Mouse (Mus musculus): ENCODE measurements around the gene Sorcs3. TPM values are rescaled to one million over a fixed set of nuclear protein-coding genes. Genes with fewer than 3 reads are reported as not detected.
A peak's percentile ranks its signal among the peaks of the same experiment; 100 is the strongest.

Sorcs3 gene
- polyA plus RNA-seq, 1 experiment from 2014 or later: 0.08 TPM

- ATAC-seq (ENCODE audit: insufficient read depth): no peak
Measured at GRCm38 (mm10) chr19:48342770-48343169, 136.9 kb downstream of the Sorcs3 start.

DNA sequence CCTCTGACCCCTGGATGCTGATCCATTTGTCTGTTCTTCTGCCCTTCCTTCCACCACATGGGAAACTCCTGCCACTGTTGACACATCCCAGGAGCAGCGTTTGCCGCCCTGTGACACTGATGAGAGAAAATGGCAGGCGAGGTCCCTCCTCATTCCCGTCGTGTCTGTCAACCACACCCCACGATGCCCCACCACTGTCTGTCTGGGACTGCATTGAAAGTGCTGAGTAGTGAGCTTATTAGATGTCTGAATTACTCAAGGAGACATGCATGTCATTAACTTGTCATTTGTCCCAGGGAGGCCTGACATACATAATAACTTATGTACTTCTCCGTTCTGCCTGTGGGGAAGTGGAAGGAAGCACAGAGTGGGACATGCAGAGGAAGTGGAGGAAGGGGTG, 137.6 kb downstream of the Sorcs3 start:
- no peak for TF ChIP-seq CTCF (IDR thresholded peaks at IDR 0.05; ENCODE audit: low read depth)
- no peaks in the 10 kb centered on the region for H3K36me3 ChIP-seq (ENCODE audit: insufficient read depth)
- DNase-seq (no peak), ATAC-seq (ENCODE audit: insufficient read depth) (no peak)
- H3K9ac ChIP-seq: no peak overlapping the region
- H3K9me3 ChIP-seq (ENCODE audit: low read depth, low read length): no peaks in the 10 kb centered on the region
- no peaks in the 10 kb centered on the region for H3K27me3 ChIP-seq (ENCODE audit: insufficient read depth, low read length)
- 29% methylated on average over 7 of the region's 7 CpGs for WGBS
- H3K4me1 ChIP-seq (ENCODE audit: insufficient read depth): no peaks in the 10 kb centered on the region
- no peak overlapping the region for H3K4me2 ChIP-seq
- H3K27ac ChIP-seq (ENCODE audit: low read depth): no peak overlapping the region
- no peak overlapping the region for H3K4me3 ChIP-seq (ENCODE audit: low read depth, low read length)

More at GRCm38 (mm10) chr19:48342770-48343169, 136.9 kb downstream of the Sorcs3 start:
- Histone ChIP-seq H3K4me1 (ENCODE audit: insufficient read depth) (no peaks in the 10 kb centered on the region), H3K9me3 (ENCODE audit: low read depth, low read length) (no peaks in the 10 kb centered on the region), H3K4me3 (ENCODE audit: low read depth, low read length) (no peak overlapping the region), H3K36me3 (ENCODE audit: insufficient read depth) (no peaks in the 10 kb centered on the region), H3K4me2 (no peak overlapping the region), H3K27ac (ENCODE audit: low read depth) (no peak overlapping the region), H3K9ac (no peak overlapping the region), H3K27me3 (ENCODE audit: insufficient read depth, low read length) (no peaks in the 10 kb centered on the region)
- no peak for TF ChIP-seq CTCF (IDR thresholded peaks at IDR 0.05; ENCODE audit: low read depth)
- 54% methylated on average over 4 of the region's 4 CpGs for whole genome bisulfite sequencing
- peak; percentile 53 for DNase-seq

GRCm38 (mm10) chr19:48347116-48347515, 141.3 kb downstream of the Sorcs3 start:
- no peaks in the 10 kb centered on the region for H3K9me3 ChIP-seq (ENCODE audit: low read depth, low read length)
- no peak for ATAC-seq (ENCODE audit: insufficient read depth)
- DNase-seq: no peak
- TF ChIP-seq CTCF (IDR thresholded peaks at IDR 0.05; ENCODE audit: low read depth): no peak
- WGBS: 54% methylated on average over 5 of the region's 5 CpGs
- H3K9ac ChIP-seq: no peak overlapping the region
- no peaks in the 10 kb centered on the region for H3K36me3 ChIP-seq (ENCODE audit: insufficient read depth)
- no peak overlapping the region for H3K4me3 ChIP-seq (ENCODE audit: low read depth, low read length)
- H3K27ac ChIP-seq (ENCODE audit: low read depth): no peak overlapping the region
- no peaks in the 10 kb centered on the region for H3K4me1 ChIP-seq (ENCODE audit: insufficient read depth)
- no peaks in the 10 kb centered on the region for H3K27me3 ChIP-seq (ENCODE audit: insufficient read depth, low read length)
- no peak overlapping the region for H3K4me2 ChIP-seq

GRCm38 (mm10) chr19:48356806-48357205, 151.0 kb downstream of the Sorcs3 start:
- H3K4me3 ChIP-seq (ENCODE audit: low read depth, low read length): no peak overlapping the region
- H3K9me3 ChIP-seq (ENCODE audit: low read depth, low read length): no peaks in the 10 kb centered on the region
- DNase-seq (peak; percentile 46), ATAC-seq (ENCODE audit: insufficient read depth) (no peak)
- H3K4me2 ChIP-seq: no peak overlapping the region
- no peaks in the 10 kb centered on the region for H3K36me3 ChIP-seq (ENCODE audit: insufficient read depth)
- no peak overlapping the region for H3K27ac ChIP-seq (ENCODE audit: low read depth)
- H3K9ac ChIP-seq: no peak overlapping the region
- 55% methylated on average over 2 of the region's 2 CpGs for WGBS
- no peak for TF ChIP-seq CTCF (IDR thresholded peaks at IDR 0.05; ENCODE audit: low read depth)
- H3K4me1 ChIP-seq (ENCODE audit: insufficient read depth): no peaks in the 10 kb centered on the region
- H3K27me3 ChIP-seq (ENCODE audit: insufficient read depth, low read length): no peaks in the 10 kb centered on the region

- WGBS: 88% methylated on average over 2 of the region's 2 CpGs
- Histone ChIP-seq H3K4me1 (ENCODE audit: insufficient read depth) (no peaks in the 10 kb centered on the region), H3K36me3 (ENCODE audit: insufficient read depth) (no peaks in the 10 kb centered on the region), H3K27ac (ENCODE audit: low read depth) (no peak overlapping the region), H3K4me3 (ENCODE audit: low read depth, low read length) (no peak overlapping the region), H3K9me3 (ENCODE audit: low read depth, low read length) (no peaks in the 10 kb centered on the region), H3K27me3 (ENCODE audit: insufficient read depth, low read length) (no peaks in the 10 kb centered on the region), H3K4me2 (no peak overlapping the region), H3K9ac (no peak overlapping the region)
- DNase-seq: no peak
- ATAC-seq (ENCODE audit: insufficient read depth): no peak
- no peak for TF ChIP-seq CTCF (IDR thresholded peaks at IDR 0.05; ENCODE audit: low read depth)
Measured at GRCm38 (mm10) chr19:48362167-48362566, 156.3 kb downstream of the Sorcs3 start.

DNA sequence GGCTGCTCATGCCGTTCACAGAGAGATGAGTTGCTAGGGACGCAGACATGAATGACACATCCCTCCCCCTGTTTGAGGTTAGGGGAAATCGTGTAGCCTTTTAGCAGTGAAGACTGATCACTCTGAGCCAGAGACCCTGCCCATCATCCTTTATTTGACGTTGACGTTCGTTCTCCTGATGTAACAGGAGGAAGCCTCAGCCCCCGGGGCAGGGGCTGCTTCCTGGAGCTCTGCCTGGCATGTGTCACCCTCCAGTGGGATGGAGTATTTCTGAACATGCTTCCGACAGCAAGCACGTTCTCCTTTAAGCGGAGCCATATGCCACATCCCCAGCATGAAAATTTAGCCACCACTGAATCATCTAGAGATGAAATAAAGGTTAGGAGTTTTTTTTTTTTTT, 162.2 kb downstream of the Sorcs3 start:
- Histone ChIP-seq H3K9ac (no peak overlapping the region), H3K4me1 (ENCODE audit: insufficient read depth) (no peaks in the 10 kb centered on the region), H3K27me3 (ENCODE audit: insufficient read depth, low read length) (no peaks in the 10 kb centered on the region), H3K9me3 (ENCODE audit: low read depth, low read length) (no peaks in the 10 kb centered on the region), H3K36me3 (ENCODE audit: insufficient read depth) (no peaks in the 10 kb centered on the region), H3K27ac (ENCODE audit: low read depth) (no peak overlapping the region), H3K4me3 (ENCODE audit: low read depth, low read length) (no peak overlapping the region), H3K4me2 (no peak overlapping the region)
- 33% methylated on average over 10 of the region's 10 CpGs for WGBS
- no peak for DNase-seq
- no peak for TF ChIP-seq CTCF (IDR thresholded peaks at IDR 0.05; ENCODE audit: low read depth)
- no peak for ATAC-seq (ENCODE audit: insufficient read depth)

- no peaks in the 10 kb centered on the region for H3K9me3 ChIP-seq (ENCODE audit: low read depth, low read length)
- no peaks in the 10 kb centered on the region for H3K27me3 ChIP-seq (ENCODE audit: insufficient read depth, low read length)
- 55% methylated on average over 9 of the region's 9 CpGs for WGBS
- TF ChIP-seq CTCF (IDR thresholded peaks at IDR 0.05; ENCODE audit: low read depth): no peak
- no peak for DNase-seq
- H3K36me3 ChIP-seq (ENCODE audit: insufficient read depth): no peaks in the 10 kb centered on the region
- no peak for ATAC-seq (ENCODE audit: insufficient read depth)
- no peak overlapping the region for H3K4me2 ChIP-seq
- no peak overlapping the region for H3K4me3 ChIP-seq (ENCODE audit: low read depth, low read length)
- no peaks in the 10 kb centered on the region for H3K4me1 ChIP-seq (ENCODE audit: insufficient read depth)
- H3K9ac ChIP-seq: no peak overlapping the region
- no peak overlapping the region for H3K27ac ChIP-seq (ENCODE audit: low read depth)
Measured at GRCm38 (mm10) chr19:48371787-48372186, 166.0 kb downstream of the Sorcs3 start.

DNA sequence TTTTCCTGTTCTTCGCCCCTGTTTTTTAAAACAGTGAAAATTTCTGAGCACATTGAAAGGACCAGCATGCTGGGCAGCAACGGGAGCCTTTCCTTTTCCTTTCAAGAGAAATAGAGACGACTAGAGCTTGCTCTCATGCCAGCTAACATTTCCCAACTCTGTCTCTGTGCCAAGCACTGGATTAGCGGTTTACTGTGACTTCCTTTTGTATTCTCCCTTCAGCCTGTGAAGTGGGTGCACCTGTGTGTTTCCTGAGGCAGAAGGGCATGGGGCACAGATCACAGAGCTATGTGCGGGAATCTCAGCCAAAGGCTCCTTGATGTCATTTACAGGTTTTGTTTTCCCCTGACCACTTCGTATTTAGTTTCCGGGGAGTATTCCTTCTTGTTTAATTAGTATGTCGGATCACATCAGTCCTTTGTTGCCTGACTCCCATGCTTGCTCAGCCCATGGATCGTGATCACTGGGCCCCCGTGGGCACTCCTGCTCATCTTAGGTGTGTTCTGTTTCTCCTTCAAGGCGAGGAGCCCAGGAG, 172.2 kb downstream of the Sorcs3 start:
- no peak overlapping the region for H3K4me3 ChIP-seq (ENCODE audit: low read depth, low read length)
- H3K9me3 ChIP-seq (ENCODE audit: low read depth, low read length): no peaks in the 10 kb centered on the region
- no peak for ATAC-seq (ENCODE audit: insufficient read depth)
- H3K9ac ChIP-seq: no peak overlapping the region
- TF ChIP-seq CTCF (IDR thresholded peaks at IDR 0.05; ENCODE audit: low read depth): no peak
- H3K4me1 ChIP-seq (ENCODE audit: insufficient read depth): no peaks in the 10 kb centered on the region
- no peak overlapping the region for H3K27ac ChIP-seq (ENCODE audit: low read depth)
- WGBS: 79% methylated on average over 11 of the region's 11 CpGs
- no peak overlapping the region for H3K4me2 ChIP-seq
- no peak for DNase-seq
- no peaks in the 10 kb centered on the region for H3K27me3 ChIP-seq (ENCODE audit: insufficient read depth, low read length)
- H3K36me3 ChIP-seq (ENCODE audit: insufficient read depth): no peaks in the 10 kb centered on the region
